Mouse (Mus musculus) megakaryocyte, embryonic 14.5 days (primary cell): ENCODE results near the gene Fgd3. TPM values are rescaled to one million over a fixed set of nuclear protein-coding genes. Genes with fewer than 3 reads are reported as not detected.

ENCODE experiments used
- H3K27me3 ChIP-seq: replicated peaks from 2 replicates; pipeline ENCODE3; 2012; ENCODE audit warnings: inconsistent platforms
- H3K36me3 ChIP-seq: replicated peaks from 2 replicates; pipeline ENCODE3; 2012; ENCODE audit warnings: low read length, inconsistent platforms, mixed read lengths
- H3K4me1 ChIP-seq: 2 replicates; pipeline ENCODE4 v1.6.1; 2012; ENCODE audit warnings: inconsistent platforms
- H3K4me3 ChIP-seq: replicated peaks from 2 replicates; pipeline ENCODE3; 2012; ENCODE audit warnings: moderate library complexity, mild to moderate bottlenecking, inconsistent platforms
- H3K9me3 ChIP-seq: 2 replicates; pipeline ENCODE4 v1.6.1; 2012; ENCODE audit warnings: inconsistent platforms
- FLI1 ChIP-seq: IDR thresholded peaks from 2 replicates; pipeline ENCODE4 v1.6.1; 2012; ENCODE audit warnings: low read length, inconsistent platforms, mixed read lengths
- GATA1 ChIP-seq: IDR thresholded peaks from 3 replicates; pipeline ENCODE4 v1.6.1; 2012; ENCODE audit warnings: mixed read lengths, low read length, inconsistent platforms, borderline replicate concordance
- polyA plus RNA-seq: library from polyadenylated mRNA; stranded (reverse); fragments of >175 nt; gene quantifications from 2 replicates; pipeline ENCODE4 v1.2.3, GENCODE M21; 2012; ENCODE audit warnings: low replicate concordance; ENCODE audit not compliant: insufficient read depth

Fgd3 gene
- polyA plus RNA-seq, 1 experiment: 10.4 TPM

DNA sequence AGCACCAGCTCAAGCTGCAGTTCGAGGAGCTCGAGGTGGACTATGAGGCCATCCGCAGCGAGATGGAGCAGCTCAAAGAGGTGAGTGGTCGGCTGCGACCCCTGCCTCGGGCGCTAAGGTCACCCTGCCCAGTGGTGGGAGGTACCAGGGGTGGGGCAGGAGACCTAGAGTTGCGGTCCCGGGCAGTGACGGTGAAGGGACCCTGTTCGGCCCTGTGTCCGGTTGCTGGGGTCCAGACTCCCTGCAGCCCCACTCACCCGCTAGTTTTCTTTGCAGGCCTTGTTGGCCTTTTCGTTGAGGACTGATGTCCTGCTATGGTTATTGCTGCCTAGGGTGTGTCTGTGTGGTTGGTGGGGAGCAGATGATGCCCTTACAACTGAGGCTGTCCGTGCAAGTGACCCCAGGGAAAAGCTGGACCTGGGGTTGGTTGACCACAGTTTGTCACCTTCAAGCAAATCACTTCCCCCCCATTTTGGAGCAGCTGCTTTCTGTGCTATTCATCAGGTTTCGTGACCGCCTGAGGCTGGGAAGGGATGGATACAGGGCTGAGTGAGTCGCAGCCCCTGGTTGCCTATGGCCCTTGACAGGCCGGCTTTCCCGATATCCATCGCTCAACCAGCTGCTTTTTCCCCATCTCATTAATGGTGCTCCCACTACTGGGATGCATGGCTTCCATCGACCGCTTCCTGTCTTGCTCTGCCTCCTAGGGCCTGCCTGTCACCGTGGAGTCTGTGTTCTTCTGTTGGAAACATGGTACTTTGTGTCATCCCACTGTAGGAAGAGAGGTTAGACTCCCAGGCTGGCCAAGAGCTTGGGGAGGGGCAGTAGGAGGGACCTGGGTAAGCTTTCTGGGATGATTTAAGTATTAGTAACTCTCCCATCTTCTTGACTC is 22.0 kb upstream of the Fgd3 start:
- no peaks in the 10 kb centered on the region for H3K9me3 ChIP-seq
- peaks cover 34% of the 10 kb centered on the region for H3K36me3 ChIP-seq
- TF ChIP-seq GATA1: no peak
- no peak for TF ChIP-seq FLI1
- peaks cover 90% of the 10 kb centered on the region for H3K4me1 ChIP-seq
- H3K27me3 ChIP-seq: no peaks in the 10 kb centered on the region
- H3K4me3 ChIP-seq: peak overlapping the region; percentile 94

DNA sequence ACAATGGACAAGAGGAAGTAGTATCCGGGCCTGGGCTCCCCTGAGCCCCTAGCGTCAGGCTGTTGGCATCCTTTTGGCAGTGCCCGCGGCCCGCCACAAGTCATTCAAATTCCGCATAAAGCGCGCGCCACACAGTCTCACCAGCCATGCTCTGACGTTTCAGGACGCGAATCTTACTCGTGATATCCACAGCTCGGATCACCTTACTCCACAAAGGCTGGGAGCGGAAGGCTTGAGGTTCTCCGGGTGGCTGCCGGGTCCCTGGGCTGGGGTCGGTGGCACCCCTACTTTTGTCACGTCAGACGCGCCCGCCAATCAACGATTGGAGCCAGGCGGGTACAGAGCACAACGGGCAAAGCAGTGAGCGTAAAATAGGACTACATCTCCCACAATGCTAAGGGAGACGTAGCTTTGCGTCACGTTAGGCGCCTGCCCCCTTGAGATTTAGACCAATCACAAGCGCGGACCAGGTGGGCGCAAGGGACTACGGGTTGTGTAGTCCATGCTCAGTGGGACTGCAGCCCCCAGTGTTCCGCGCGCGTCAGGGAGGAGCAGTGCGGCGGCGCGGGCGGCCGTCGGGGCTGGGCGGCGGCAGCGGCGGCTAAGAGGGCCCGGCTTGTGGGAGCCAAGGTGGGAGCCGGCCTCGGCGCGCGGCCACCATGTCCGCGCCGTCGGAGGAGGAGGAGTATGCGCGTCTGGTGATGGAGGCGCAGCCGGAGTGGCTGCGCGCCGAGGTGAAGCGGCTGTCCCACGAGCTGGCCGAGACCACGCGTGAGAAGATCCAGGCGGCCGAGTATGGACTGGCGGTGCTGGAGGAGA is 21.1 kb upstream of the Fgd3 start, which contains the start of gene Bicd2:
Gene Bicd2 (plus strand): TSS at position 574 of the 819 bp plus-strand sequence.
- TF ChIP-seq GATA1: no peak
- TF ChIP-seq FLI1: no peak
- Histone ChIP-seq H3K4me3 (peak within 1 kb of the TSS; percentile 94), H3K9me3 (no peaks in the 10 kb centered on the region), H3K36me3 (peaks cover 28% of the 10 kb centered on the region), H3K4me1 (peaks cover 84% of the 10 kb centered on the region), H3K27me3 (no peaks in the 10 kb centered on the region)

DNA sequence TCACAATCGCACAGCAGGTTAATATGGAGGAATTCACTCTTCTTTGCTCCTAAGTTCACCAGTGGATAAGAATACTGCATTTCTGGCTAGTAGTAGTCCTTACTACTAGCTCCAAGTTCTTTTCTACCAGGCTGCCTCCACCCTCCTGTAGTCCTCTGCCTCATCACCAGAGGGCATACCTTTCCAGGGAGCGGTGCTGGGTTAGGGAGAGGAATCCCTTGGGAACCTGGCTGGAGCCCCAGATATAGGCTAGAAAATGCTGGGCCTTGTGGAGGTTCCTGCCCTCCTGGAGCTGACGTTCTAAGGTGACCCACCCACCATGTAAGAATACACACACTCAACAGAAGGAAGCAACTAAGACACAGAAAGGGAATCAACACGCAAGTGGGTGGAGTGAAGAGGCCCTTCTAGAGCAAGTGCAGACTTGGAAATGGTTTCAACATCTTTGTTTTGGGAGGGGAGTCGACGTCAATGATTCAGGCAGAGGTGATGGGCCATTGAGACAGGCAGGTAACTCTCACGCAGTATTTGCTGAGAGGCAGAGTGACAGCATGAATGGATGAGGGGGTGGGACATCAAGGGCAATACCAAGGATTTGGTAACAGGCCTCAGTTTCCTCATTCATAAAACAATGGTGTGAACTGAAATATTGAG is 18.9 kb upstream of the Fgd3 start:
- H3K27me3 ChIP-seq: no peaks in the 10 kb centered on the region

DNA sequence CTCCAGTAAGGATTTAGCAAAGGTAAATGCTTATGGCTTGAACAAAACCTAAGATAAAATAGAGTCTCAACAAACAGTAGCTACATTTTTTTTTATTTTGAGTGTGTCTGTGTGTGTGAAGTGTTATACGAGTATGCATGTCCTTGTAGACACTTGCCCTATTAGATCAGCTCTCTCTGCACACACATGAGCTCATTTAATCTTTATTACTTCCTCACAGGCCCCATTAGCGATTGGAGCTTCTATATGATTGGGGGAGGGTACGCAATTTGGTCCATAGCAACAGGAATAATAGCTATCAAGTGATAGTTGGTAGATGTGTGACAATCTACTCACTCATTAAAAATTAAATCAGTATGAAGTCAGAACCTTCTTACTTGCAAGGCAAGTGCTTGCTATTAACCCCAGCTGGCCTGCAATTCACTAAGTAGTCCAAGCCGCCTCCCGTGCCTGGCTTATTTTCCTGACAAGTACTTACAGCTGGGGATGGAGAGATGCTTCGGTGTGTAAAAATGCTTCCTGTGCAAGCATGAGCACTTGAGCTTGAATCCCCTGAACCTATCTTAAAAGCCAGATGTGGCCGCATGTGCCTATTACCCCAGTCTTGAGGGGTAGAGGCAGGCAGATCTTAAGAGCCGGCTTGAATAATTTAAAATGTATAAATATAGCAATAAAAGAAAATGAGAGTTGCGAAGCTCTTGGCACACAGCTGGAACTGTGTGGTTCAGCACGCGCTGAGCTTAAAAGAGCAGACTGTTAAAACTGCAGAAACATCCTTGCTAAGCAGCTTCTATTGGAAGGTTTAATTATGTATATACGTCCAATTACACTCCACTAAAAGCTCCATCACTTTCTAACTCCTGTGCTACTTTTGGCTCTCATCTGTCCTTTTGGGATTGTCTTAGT is 15.2 kb upstream of the Fgd3 start:
- Histone ChIP-seq H3K36me3 (peaks cover 7% of the 10 kb centered on the region), H3K4me1 (peaks cover 60% of the 10 kb centered on the region), H3K4me3 (no peak overlapping the region), H3K27me3 (no peaks in the 10 kb centered on the region), H3K9me3 (peaks cover 4% of the 10 kb centered on the region)
- TF ChIP-seq GATA1 (no peak), FLI1 (no peak)

More for the DNA sequence above, 18.9 kb upstream of the Fgd3 start:
- H3K9me3 ChIP-seq: peaks cover 4% of the 10 kb centered on the region
- TF ChIP-seq FLI1 (no peak), GATA1 (no peak)
- H3K4me3 ChIP-seq: no peak overlapping the region
- H3K4me1 ChIP-seq: peaks cover 66% of the 10 kb centered on the region
- H3K36me3 ChIP-seq: peaks cover 11% of the 10 kb centered on the region

DNA sequence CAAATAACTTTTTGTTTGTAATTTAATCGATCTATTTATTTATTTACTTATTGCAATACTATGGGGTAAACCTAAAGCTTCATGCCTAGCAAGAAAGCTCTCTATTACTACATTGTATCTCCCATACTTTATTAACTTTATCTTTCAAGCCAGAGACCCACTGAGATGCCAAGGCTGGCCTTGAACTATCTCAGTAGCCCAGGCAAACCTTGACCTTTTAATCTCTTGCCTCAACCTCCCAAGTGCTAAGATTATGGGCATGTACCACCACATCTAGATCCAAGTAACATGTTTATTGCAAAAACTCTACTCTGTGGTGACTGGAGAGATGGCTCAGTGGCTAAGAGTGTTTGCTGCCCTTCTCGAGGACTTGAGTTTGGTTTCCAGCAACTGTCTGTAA is 13.1 kb upstream of the Fgd3 start:
- no peak overlapping the region for H3K4me3 ChIP-seq
- TF ChIP-seq FLI1: no peak
- no peak for TF ChIP-seq GATA1

DNA sequence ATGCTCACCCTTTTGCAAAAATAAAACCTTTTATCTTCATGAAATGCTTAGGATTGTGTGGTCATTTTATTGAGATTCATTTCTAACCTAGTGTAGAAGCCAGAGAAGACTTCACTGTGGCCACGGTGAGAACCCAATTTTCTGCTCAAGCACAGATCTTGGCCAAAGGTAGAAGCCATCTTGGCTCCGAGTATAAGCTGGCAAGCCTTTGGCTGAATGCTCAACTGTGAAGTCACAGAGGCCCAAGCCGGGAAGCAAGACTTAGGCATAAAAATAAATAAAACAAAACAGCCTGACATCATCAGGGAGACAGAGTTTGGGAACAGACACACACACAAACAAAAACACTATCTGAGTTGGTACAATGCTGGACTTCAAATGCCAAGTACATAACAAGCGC is 8.0 kb upstream of the Fgd3 start:
- peaks cover 58% of the 10 kb centered on the region for H3K4me1 ChIP-seq
- TF ChIP-seq GATA1 (no peak), FLI1 (no peak)
- no peaks in the 10 kb centered on the region for H3K9me3 ChIP-seq
- no peaks in the 10 kb centered on the region for H3K27me3 ChIP-seq
- peaks cover 8% of the 10 kb centered on the region for H3K36me3 ChIP-seq
- H3K4me3 ChIP-seq: no peak overlapping the region

More for the DNA sequence above, 13.1 kb upstream of the Fgd3 start:
- H3K27me3 ChIP-seq: no peaks in the 10 kb centered on the region
- H3K9me3 ChIP-seq: peaks cover 4% of the 10 kb centered on the region
- peaks cover 7% of the 10 kb centered on the region for H3K36me3 ChIP-seq
- H3K4me1 ChIP-seq: peaks cover 39% of the 10 kb centered on the region

DNA sequence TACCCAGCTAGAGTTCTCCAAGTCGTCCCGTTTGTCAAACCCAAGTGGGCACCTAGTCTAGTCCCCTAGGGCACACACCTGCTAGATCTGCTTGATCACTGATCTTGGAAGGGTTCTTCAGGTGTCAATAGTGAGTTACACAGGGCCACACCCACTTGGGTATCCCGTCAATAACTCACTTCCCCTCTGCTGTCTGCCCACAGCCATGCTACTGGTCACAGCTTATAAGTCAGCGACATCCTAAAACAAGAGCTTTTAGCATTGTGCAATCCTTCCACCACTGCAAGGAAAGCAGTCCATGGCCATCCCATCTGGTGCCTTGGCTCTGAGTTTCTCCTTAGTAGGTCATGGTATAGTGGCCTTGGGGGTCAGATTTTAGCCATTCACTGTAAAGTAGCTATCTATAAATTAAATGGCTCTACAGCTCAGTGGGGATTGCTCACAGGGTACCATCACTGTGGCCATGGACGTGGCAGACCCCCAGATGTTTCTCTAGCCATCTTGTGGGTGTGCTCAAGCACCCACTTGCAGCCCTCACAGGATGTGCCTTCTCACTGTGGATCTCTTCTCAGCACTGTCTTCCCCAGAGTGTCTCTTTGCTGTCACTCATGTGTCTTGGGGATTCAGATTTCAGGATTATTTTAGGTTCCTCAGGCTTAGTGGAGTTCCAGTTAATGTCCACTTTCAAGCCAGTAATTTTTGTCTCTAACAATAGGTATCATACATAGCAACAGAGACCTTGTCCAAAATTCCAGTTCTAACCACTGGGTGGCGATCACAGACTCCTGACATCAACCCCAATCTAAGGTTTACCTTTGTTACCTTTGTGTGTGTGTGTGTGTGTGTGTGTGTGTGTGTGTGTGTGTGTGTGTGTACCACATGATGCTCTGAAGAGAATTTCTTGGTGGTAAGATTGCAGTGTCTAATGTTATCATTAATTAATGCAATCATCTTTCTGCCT is 6.4 kb upstream of the Fgd3 start:
- peak overlapping the region; percentile 33 for H3K4me3 ChIP-seq
- H3K4me1 ChIP-seq: peaks cover 60% of the 10 kb centered on the region
- no peaks in the 10 kb centered on the region for H3K27me3 ChIP-seq
- TF ChIP-seq GATA1: no peak
- no peak for TF ChIP-seq FLI1
- H3K9me3 ChIP-seq: no peaks in the 10 kb centered on the region
- peaks cover 6% of the 10 kb centered on the region for H3K36me3 ChIP-seq

DNA sequence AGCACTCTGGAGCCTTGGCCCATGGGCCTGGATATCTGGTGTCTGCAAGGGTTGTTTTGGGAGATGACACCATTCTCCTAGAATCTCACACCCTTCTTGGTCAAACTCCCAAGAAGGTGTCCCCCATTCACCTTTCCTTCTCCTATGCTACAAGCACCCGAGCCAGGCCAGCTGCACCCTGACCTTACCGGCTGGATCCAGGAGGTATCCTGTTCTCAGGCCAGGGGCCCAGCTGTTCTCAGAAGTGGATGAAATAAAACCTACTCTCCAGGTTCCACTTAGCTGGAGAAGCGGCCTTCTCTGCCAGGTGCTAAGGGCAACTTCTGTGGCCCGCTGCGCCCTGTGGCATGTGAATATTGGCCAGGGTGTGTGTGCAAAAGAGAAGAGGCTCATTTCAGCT is 4.8 kb upstream of the Fgd3 start:
- Histone ChIP-seq H3K9me3 (no peaks in the 10 kb centered on the region), H3K4me3 (no peak overlapping the region), H3K4me1 (peaks cover 75% of the 10 kb centered on the region), H3K36me3 (peaks cover 6% of the 10 kb centered on the region), H3K27me3 (no peaks in the 10 kb centered on the region)
- no peak for TF ChIP-seq FLI1
- TF ChIP-seq GATA1: no peak
